Mouse (Mus musculus) thymus, postnatal 0 days (tissue): ENCODE measurements around the gene Gm11027. TPM values are rescaled to one million over a fixed set of nuclear protein-coding genes. Genes with fewer than 3 reads are reported as not detected.
A peak's percentile ranks its signal among the peaks of the same experiment; 100 is the strongest.
"Not testable (repeated sequence)": the region's sequence is repeated elsewhere in the genome, so short reads cannot be mapped to it uniquely, and the experiment has no call there.

Source experiments
- DNase-seq: peaks from one replicate; pipeline ENCODE4 v3.0.0-alpha.2; 2015; ENCODE audit warnings: low spot score
- polyA plus RNA-seq: library from polyadenylated mRNA; unstranded; fragments of >200 nt; fragmentation: Nextera tagmentation; extraction: Ambion mirVana; gene quantifications from 2 replicates; pipeline ENCODE4 v1.2.1, GENCODE M21; 2015

The Gm11027 gene
- not detected in 2 replicates for polyA plus RNA-seq

DNA sequence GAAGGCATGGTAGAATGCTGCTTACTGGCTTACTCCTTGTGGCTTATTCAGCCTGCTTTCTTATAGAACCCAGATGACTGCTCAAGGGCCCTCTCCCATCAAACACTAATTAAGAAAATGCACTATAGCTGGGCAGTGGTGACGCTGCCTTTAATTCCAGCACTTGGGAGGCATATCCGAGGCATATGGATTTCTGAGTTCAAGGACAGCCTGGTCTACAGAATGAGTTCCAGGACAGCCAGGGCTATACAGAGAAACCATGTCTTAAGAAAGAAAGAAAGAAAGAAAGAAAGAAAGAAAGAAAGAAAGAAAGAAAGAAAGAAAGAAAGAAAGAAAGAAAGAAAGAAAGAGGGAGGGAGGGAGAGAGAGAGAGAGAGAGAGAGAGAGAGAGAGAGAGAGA, at the start of gene Gm11027:
Gm11027 (plus strand) TSS at position 301 of the 400 bp plus-strand sequence.
- DNase-seq = not testable (repeated sequence)

DNA sequence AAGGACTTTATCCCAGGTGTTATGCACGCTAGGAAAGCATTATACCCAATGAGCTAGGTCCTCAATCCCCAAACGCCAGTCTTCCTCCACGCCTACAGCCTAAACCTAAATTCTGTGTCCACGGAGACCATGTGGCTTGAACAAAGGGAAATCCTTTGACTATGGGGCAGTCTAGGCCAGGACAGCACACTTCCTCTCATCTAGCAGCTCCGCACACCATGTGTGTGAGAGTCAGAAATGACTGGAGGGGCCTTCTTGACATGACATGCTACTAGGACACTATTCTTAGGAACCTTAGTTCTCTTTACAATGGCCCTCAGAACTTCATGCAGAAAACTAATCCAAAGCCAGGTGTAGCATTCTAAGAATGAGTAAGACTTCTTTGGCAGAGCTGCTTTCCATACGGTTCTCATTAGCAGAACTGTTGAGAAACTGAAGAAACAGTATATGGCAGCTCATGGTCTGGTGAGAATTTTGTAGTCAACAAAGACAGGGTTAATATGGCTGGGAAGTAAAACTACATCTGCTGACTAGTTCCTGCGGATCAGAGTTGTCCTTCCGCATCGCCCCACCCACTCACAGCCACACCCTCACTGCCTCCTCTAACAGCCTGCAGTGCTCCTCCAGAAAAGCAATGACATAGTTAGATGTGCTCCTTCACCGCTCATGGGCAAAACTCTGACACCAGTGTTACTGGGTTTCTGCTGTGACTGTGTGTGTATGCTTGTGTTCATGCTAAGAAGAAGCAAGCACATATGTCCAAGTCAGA, 48.7 kb upstream of the Gm11027 start:
- no peak for DNase-seq

DNA sequence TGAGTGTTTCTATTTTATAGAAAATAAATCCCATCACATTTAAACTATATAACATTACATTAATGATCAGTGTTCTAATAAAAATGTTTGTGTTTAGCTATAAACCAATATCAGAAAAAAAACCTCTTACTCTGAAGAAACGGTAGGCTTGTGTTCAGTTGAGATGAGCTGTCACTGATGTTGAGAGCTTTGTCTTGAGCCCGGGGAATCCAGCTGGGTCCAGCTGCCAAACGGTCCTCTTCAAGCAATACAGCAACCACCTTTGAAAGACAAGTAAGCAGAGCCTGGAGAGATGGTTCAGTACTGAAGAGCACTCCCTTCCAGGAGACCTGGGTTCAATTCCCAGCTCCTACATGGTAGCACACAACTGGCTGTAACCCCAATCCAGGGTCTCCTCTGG, 45.7 kb upstream of the Gm11027 start:
- DNase-seq = no peak

DNA sequence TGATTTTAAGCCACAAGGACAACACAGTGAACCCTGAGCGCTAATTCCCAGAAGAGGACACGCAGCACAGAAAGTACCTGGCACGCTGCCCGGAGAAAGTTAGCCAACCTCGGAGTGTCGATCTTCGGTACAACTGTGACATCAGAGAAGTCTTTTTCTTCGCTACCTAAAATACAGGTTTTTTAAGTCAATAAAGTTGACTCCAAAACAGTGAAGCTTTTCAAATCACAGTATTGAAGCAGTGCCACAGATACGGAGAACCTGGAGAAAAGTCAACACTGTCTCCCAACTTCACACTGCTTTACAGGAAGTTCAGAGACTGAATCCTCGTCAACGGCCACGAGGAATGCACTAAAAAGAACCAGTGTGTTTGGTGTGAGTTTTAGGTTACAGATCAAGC, 43.6 kb upstream of the Gm11027 start:
- no peak for DNase-seq

DNA sequence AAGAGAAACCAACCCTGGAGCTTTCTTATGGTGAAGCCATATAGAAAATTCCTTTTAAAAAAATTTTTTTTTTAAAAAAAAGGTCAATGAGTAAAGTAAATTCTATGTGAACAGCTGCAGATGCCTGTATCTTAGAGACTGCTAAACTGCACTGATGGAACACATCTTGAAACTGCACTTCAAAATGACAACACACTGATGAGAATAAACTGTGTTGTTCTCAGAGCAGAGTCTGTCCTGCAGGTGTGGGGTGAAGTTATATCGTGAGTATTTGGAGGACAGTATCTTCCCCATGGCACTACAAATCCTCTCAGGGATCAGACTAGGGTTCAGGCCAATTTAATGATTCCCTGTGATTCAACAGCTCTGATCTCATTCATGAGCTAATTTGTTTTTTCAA, 43.1 kb upstream of the Gm11027 start:
- no peak for DNase-seq

DNA sequence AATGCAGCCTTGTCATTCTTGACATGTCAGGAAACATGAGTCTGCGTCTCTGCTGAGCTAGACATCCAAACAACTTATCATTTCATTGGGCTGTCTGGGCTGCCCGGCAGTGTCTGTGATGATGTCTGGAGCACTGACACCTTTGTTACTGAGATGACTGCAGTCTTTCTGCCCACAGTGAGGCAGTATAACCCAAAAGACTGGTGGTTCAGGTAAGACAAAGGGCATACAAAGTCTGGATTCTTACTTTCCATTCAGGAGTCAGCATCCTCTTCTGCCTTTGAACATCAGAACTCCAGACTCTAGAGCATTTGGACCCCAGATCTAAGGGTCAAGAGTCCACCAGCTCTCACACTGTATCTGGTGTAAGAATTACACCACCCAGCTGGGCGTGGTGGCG, 39.8 kb upstream of the Gm11027 start:
- DNase-seq = peak; percentile 39

DNA sequence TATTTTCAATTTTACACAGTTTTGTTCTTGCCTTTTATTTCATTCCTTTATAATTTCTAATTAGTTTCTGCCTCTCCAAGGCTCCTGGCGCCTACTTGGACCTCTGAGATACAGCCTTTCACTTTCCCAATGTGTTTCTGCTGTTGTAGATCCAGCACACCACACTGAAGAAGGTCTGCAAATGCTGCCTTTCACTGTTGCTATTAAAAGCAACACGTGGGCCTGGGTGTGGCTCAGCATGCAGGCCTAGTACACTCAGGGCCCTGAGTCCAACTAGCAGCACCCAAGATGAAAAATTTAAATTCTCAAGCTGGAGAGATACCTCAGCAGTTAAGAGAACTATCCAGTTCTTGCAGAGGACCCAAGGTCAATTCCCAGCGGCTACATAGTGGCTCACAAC, 38.5 kb upstream of the Gm11027 start:
- no peak for DNase-seq

DNA sequence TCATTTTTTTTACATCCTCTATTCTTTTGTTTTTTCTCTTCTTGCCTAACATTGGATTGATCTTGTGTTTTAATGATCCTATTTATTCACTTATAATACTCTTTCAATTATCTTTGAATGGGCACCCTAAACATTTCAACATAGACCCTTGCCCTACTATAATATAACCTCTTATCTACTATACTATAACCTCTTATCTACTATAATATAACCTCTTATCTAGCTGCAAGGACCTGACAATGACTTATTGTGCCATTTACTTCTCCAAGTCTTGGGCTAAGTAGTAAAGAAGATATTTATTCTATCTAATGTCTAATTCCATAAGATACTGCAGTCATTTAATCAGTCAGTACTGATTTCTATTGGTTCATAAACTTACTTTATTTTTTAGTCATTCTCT, 36.8 kb upstream of the Gm11027 start:
- DNase-seq = no peak

DNA sequence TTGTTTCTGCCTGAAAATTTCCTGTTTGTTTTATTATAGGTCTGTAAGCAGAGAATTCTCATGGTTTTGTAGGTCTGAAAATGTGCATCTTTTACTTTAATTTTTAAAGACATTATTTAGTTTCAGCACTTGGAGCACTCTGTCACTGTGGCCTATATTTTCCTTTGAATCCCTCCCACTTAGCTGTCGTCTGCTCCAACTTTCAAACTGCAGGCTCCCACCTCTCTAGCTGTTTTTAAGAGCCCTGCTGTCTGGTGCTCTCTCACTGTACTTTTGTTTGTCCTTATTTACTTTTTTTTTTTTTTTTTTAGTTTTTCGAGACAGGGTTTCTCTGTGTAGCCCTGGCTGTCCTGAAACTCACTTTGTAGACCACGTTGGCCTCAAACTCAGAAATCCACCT, 36.4 kb upstream of the Gm11027 start:
- no peak for DNase-seq

DNA sequence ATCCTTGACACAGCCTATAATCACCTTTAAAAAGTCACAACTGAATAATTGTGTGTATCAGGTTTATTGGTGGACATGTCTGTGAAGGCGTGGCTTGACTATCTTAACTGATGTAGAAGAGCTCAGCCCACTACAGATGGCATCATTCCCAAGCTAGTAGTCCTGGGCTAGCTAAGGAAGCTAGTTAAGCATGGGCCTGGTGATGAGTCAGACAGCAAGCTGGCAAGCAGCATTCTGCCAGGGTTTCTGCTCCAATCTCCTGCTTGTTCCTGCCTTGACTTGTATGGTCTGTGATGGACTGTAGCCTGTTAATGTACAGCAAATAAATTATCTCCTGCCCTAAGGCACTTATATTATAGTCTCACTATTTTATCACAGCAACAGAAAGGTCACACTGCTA, 30.6 kb upstream of the Gm11027 start:
- DNase-seq = no peak

DNA sequence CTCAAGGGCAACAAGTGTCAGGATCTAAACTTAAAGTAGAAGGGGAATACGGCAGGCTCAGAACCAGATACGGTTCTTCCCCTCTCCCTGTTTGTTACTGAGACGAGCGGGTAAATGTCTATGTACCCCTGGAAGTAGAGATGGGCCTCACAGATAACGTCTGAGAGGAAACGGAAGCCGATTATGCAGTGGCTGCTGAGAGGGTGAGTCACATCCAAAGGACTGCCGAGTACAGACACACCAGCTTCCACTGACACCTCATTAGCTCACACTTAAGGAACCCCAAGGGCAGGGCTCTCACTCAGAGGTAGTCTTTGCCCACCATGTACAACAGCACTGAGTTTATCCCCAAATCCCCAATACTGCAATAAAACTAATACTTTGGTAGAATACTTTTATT, 20.5 kb upstream of the Gm11027 start:
- DNase-seq = peak; percentile 77

DNA sequence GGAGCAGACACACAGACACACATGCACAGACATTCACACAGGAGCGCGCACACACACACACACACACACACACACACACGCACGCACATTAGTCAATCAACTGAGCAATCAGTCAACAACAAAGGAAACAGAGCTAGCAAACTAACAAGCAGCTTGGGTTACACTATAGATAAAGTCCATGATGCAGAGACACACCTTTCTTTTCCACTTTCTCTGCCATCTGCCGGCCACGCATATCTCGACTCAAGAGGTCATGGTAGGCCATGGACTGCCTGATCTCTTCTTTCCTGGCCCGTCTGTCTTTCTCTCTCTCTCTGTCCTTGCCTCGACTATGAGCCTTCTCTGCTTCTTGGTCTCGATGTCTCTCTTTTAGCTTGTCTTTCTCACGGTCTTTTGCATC, 19.6 kb upstream of the Gm11027 start:
- no peak for DNase-seq

DNA sequence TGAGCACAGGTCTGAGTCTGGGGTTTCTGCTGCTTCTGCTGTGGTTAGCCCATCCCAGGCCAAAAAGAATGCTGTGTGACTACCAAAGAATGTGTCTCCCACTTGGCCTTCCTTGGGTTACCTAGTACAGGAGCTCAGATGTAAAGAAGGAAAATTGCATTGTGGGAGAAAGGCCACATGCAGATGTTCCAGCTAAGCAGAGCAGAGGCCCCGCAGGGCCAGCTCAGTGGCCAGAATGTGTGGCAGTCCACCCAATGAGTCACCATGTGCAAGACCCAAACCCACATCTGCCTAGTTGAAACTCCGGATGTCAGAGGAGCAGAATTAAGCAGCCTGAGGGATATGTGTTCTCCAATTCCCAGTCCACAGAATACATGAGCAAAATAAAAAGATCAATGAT, 16.9 kb upstream of the Gm11027 start:
- no peak for DNase-seq

DNA sequence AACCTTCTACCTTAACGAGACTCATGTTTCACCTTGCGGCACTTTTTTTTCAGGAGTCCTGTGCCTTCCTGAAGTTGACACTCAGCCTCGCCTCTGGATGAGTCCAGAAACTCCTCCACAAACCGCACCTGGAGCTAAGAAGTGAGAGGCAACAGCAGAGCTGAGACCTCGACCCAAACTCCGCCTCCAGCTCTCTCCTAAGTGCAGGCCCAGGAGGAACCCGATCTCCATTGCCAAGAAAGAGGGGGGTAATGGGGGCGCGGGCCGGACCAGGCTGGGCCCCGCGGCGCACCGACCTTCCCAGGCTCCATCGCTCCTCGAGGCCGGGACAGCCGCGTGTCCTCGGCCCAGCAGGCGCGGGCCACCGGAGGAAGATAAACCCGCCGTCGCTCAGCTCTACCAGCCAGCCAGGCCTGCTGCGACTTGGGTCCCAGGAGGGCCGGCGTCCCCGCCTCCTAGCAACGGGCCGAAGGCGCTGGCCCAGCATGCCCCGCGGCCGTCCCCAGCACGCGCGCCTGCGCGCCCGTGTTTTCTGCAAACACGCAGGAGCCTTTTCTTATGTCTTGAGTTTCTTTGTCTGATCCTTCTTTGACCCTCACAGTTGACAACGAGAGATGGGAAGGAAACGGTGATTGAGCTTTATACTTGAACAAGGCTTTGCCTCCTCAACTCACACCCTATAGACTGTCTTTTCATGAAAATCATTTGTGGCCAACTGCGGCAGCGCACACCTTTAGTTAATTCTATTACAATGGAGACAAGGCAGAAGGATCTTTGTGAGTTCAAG, 12.4 kb upstream of the Gm11027 start, which contains the start of gene Wdr60:
Wdr60 (minus strand) TSS at position 468 of the 787 bp plus-strand sequence.
- peak; percentile 88 for DNase-seq

DNA sequence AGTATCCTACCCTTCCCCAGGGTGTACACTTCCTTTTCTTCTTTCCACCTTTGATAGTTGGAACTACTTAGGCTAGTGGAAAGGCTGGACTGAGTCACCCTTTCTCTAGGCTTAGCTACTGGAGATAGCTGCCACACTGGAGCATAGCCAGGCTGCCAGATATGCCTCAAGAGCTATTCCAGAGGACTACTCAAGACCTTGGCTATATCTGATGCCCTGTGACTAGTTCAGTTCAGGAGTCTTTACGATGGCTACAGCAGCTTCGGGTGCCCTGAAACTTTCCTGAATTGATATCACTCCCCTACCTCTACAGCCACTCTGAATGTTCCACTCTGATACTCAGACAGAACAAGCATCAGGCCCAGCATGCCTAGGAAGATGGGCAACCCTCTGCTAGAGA, 10.4 kb upstream of the Gm11027 start:
- DNase-seq = no peak

DNA sequence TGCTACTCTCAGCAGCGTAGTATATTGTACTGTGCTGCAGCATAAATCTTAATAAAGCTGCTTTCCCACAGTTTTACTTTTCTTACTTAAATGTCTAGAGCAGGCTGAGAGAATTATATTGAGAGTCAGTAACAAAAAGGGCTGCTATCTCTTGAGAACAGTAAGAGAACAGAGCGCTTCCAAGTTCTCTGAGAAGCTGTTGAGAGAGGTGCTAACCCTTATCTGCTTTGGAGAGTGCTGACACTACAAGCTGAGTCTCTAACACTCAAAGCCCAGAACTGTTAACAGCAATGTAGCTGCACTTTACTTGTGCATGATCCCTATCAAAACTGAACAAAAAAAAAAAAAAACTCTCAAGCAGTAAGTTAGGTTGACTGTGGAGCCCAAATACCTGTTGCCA, 9.9 kb upstream of the Gm11027 start:
- no peak for DNase-seq

DNA sequence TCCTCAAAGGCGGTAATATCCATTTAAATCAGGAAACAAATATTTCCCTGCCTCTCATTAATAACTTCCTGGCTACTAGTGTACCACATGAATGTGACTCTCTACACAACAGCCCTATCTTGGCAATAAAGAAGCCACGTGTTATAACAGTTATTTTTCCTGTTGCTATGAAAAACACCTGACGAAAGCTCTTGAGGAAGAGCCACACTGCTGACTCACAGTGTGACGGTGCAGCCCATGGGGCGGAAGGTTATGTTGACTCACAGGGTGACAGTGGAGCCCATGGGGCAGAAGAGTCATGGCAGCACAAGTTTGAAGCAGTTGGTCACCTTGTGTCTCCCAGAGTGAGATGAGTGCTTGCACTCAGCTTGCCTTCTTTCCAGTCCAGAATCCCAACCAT, 5.7 kb upstream of the Gm11027 start:
- no peak for DNase-seq

DNA sequence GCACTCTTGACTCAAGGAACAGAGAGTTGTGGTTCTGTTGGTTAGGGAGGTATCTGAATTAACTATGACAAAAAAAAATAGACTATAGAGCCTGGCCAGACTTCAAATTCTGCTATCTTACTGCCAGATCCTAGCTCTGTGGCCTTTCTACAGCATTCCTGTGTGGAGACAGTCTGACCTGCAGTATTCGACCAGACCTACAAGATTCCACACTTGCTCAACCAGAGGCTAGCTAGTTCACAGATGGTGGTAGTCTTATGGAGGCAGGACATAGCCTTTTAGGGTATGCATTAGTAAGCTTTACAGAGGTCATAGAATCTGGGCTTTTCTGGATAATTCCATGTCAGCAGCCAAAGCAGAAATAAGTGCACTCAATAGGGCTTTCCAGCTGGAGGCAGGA, 4.6 kb upstream of the Gm11027 start:
- no peak for DNase-seq

DNA sequence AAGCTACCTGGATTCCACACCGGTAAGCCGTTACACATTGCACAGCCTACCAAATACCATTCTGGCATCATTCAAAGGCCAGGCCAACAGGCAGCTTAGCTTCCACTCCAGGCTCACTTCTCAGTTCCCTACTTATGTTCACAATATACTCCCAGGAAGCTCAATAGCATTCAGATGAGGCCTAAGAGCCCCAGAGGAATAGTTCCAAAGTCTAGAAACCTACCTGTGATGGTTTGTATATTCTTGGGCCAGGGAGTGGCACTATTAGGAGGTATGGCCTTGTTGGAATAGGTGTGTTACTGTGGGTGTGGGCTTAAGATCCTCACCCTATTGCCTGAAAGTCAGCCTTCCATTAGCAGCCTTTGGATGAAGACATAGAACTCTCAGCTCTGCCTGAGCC, 4.1 kb upstream of the Gm11027 start:
- no peak for DNase-seq

DNA sequence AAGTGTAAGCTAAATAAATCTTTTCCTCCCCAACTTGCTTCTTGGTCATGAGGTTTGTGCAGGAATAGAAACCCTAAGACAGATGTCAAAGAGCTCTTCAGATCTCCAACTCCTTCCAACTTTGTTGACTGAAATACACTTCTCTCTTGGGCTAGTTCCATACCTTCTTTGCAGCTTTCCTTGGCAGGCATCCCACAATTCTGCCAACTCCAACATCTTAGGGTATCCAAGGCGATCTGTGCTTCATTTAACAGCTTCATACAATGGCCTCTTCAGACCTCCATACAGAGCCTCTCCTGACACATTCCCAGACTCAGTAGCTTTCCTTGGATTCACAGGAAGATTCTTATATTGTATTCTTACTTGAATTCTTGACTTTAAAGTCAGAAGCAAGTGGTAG, 1.5 kb upstream of the Gm11027 start:
- no peak for DNase-seq

DNA sequence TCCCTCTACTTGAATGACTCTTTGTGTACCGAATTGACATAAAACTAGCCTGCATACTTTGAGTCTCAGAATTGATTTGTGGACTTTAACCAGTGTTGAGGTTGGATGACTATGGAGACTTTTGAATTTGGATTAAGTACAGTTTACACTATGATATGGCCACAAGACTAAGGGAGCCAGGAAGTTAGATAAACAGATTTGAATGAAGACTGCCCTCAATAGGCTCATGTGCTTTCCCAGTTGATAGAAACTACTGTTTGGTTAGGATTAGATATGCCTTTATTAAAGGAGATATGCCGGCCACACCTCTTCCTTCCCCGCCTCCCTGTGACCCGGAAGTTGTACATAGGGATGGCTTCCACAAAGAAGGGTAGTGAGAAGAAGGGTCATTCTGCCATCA, 445 bp downstream of the Gm11027 start:
- no peak for DNase-seq

DNA sequence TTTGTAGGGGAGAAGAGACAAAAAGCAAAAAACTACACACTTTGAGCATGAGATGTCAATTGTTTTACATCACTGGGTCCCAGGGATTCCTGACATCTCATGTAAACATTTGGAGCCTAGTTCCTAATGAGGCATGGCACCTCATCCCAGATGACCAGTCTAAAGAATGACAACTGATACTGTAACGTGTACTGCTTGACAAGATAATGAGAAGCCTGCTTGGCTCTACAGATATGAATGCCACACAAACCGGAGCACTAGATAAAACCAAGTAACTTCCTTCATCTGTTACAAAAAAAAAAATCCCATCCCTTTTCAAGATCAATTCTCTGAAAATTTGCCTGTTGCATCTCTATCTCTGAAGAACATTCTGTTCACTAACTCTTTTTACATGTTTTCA, 1.8 kb downstream of the Gm11027 start:
- DNase-seq = no peak

DNA sequence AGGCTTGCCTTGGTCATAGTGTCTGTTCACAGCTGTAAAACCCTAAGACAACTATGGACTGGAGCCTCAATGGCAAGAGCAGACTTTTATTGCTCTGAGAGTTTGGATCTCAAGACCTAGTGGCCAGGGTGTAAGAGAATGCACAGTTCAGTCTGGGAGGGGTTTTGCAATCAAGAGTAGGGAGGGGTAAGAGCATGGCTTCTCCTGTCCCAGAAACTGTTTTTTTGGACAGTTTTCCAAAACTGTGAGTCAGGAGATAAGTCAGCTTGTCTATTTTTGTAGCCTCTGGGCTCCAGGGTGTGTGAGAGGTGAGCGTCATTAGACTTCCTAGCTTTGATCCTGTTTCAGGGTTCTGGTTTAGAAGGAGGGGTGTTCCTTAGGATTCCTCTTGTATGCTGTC, 3.4 kb downstream of the Gm11027 start:
- DNase-seq = no peak
